Comparison of ENCODE assay signal across 17 mouse cellular contexts in the genomic region with DNA sequence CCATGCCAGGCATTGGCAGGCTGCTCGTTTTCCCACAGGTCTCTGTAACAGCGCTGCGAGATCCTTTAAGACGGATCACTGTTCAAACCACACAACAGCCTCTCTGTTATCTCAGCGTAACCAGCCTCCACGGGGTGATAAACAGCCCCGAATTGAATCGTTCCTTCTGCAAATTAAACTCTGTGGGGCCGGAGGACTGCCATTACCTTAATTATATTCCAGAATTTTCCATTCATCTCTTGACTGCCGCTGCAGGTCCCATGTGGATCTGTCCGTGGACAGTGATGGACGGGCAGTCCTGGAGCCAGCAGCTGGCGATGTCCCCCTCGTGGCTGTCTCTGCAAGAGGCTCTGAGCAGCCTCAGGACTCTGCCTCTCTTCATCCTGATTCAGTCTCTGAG. TPM values are rescaled to one million over a fixed set of nuclear protein-coding genes. Genes with fewer than 3 reads are reported as not detected.
DNase-seq lines count a peak whose midpoint lies in the region; ATAC-seq lines count a peak whose summit lies in the region.
"Had no signal": no experiment of that assay in that cellular context is flagged by ENCODE, and none has a peak within 500 bp of the region (broad histone marks: within the 10 kb centered on the region; RNA-seq: fewer than 3 reads in every experiment).

No protein-coding gene starts in this region.

- H3K9ac ChIP-seq in midbrain, embryonic 12.5 days (replicated peaks), result no peak overlapping the region
- H3K9ac ChIP-seq in midbrain, embryonic 15.5 days, result no peak overlapping the region
- no peak overlapping the region for H3K9ac ChIP-seq in hindbrain, embryonic 12.5 days
- 0 out of 2 replicates have a peak overlapping the region, but pooled peaks have one; percentile 12 for H3K9ac ChIP-seq in neural tube, embryonic 13.5 days
- H3K9ac ChIP-seq: heart, embryonic 15.5 days; liver, embryonic 14.5 days had no signal

- no peak overlapping the region for H3K4me2 ChIP-seq in midbrain, embryonic 12.5 days (replicated peaks)
- no peak overlapping the region for H3K4me2 ChIP-seq in midbrain, embryonic 15.5 days
- no peak overlapping the region for H3K4me2 ChIP-seq in hindbrain, embryonic 12.5 days (replicated peaks)
- H3K4me2 ChIP-seq in neural tube, embryonic 13.5 days, result no peak overlapping the region
- H3K4me2 ChIP-seq: heart, embryonic 15.5 days had no signal

- peak; percentile 8 for DNase-seq in adrenal gland, adult 2 months
- no peak for DNase-seq in adrenal gland, postnatal 4 days (ENCODE audit: low spot score in 2 of 2)
- DNase-seq in left cerebral cortex, adult 8-10 months (ENCODE audit: low spot score in 2 of 2), result no peak
- DNase-seq in thymus, postnatal 10 days (ENCODE audit: low spot score in 2 of 2), result no peak
- DNase-seq: cerebellum, adult 18-20 months; layer of hippocampus, adult 9-11 months; lung, postnatal 14 days; thymus, postnatal 36 days had no signal

- H3K36me3 ChIP-seq in midbrain, embryonic 12.5 days, result no peaks in the 10 kb centered on the region
- no peaks in the 10 kb centered on the region for H3K36me3 ChIP-seq in midbrain, embryonic 15.5 days (replicated peaks)
- no peaks in the 10 kb centered on the region for H3K36me3 ChIP-seq in hindbrain, embryonic 12.5 days
- H3K36me3 ChIP-seq in neural tube, embryonic 13.5 days, result no peaks in the 10 kb centered on the region
- H3K36me3 ChIP-seq: heart, embryonic 15.5 days; limb, embryonic 10.5 days had no signal

- no peak overlapping the region for H3K4me3 ChIP-seq in midbrain, embryonic 12.5 days
- H3K4me3 ChIP-seq in midbrain, embryonic 15.5 days, result no peak overlapping the region
- no peak overlapping the region for H3K4me3 ChIP-seq in hindbrain, embryonic 12.5 days
- H3K4me3 ChIP-seq in neural tube, embryonic 13.5 days, result no peak overlapping the region
- H3K4me3 ChIP-seq: heart, embryonic 15.5 days; limb, embryonic 10.5 days; myocyte had no signal

- ATAC-seq in midbrain, embryonic 12.5 days (ENCODE audit: low FRiP score, low read depth), result 0 out of 2 replicates have a peak, but pooled peaks have one; percentile 38
- no peak for ATAC-seq in midbrain, embryonic 15.5 days (replicated peaks)
- ATAC-seq in hindbrain, embryonic 12.5 days (ENCODE audit: low FRiP score), result peak; percentile 76; the same call in 1 of the 2 replicates
- ATAC-seq in neural tube, embryonic 13.5 days (ENCODE audit: low read depth), result peak; percentile 77; the same call in 1 of the 2 replicates
- ATAC-seq: inflammation-experienced regulatory T-cells, adult 6 months had no signal

- peaks cover 29% of the 10 kb centered on the region for H3K4me1 ChIP-seq in midbrain, embryonic 12.5 days
- peaks cover 18% of the 10 kb centered on the region for H3K4me1 ChIP-seq in midbrain, embryonic 15.5 days
- peaks cover 34% of the 10 kb centered on the region for H3K4me1 ChIP-seq in hindbrain, embryonic 12.5 days
- H3K4me1 ChIP-seq in neural tube, embryonic 13.5 days (replicated peaks), result peaks cover 46% of the 10 kb centered on the region
- H3K4me1 ChIP-seq: heart, embryonic 15.5 days had no signal

- 75% methylated on average over 14 of the region's 14 CpGs for WGBS in midbrain, embryonic 12.5 days
- WGBS in midbrain, embryonic 15.5 days, result 37% methylated on average over 14 of the region's 14 CpGs
- 46% methylated on average over 14 of the region's 14 CpGs for WGBS in hindbrain, embryonic 12.5 days
- 15% methylated on average over 14 of the region's 14 CpGs for WGBS in neural tube, embryonic 13.5 days

- H3K9me3 ChIP-seq in midbrain, embryonic 12.5 days, result no peaks in the 10 kb centered on the region
- H3K9me3 ChIP-seq in midbrain, embryonic 15.5 days, result no peaks in the 10 kb centered on the region
- no peaks in the 10 kb centered on the region for H3K9me3 ChIP-seq in hindbrain, embryonic 12.5 days (replicated peaks)
- H3K9me3 ChIP-seq in neural tube, embryonic 13.5 days, result no peaks in the 10 kb centered on the region
- H3K9me3 ChIP-seq: heart, embryonic 15.5 days; limb, embryonic 10.5 days had no signal

- no peak overlapping the region for H3K27ac ChIP-seq in midbrain, embryonic 12.5 days (replicated peaks)
- no peak overlapping the region for H3K27ac ChIP-seq in midbrain, embryonic 15.5 days
- peak overlapping the region; percentile 45; the same call in 1 of the 2 replicates for H3K27ac ChIP-seq in hindbrain, embryonic 12.5 days
- H3K27ac ChIP-seq in neural tube, embryonic 13.5 days (replicated peaks), result peak overlapping the region; percentile 64
- H3K27ac ChIP-seq: heart, embryonic 15.5 days; limb, embryonic 10.5 days; liver, embryonic 14.5 days had no signal

- H3K27me3 ChIP-seq in midbrain, embryonic 12.5 days, result peaks cover 5% of the 10 kb centered on the region; the same call in 1 of the 2 replicates
- H3K27me3 ChIP-seq in midbrain, embryonic 15.5 days (replicated peaks), result no peaks in the 10 kb centered on the region
- H3K27me3 ChIP-seq in hindbrain, embryonic 12.5 days, result no peaks in the 10 kb centered on the region
- peaks cover 9% of the 10 kb centered on the region for H3K27me3 ChIP-seq in neural tube, embryonic 13.5 days

RNA-seq across cellular contexts. Expression of gene Rtl6, which starts 30.7 kb away (rescaled TPM):
- 1 to 10 TPM; 3.9 to 8.9 TPM for total RNA-seq in adrenal gland, adult 2 months (2021)
- 9.1 and 10.1 TPM in 2 replicates for polyA plus RNA-seq in adrenal gland, adult 2 months (2012; rRNA removed)
- total RNA-seq in adrenal gland, postnatal 4 days (2021), result 10 to 100 TPM; 14.5 to 16.6 TPM
- polyA plus RNA-seq in midbrain, embryonic 12.5 days (2016; fragmentation: Nextera tagmentation; extraction: Ambion mirVana), result 51.7 and 52.4 TPM in 2 replicates
- polyA plus RNA-seq in midbrain, embryonic 15.5 days (2015; fragmentation: Nextera tagmentation; extraction: Ambion mirVana), result 77.6 and 78.9 TPM in 2 replicates
- 48.9 and 52.5 TPM in 2 replicates for polyA plus RNA-seq in hindbrain, embryonic 12.5 days (2016; fragmentation: Nextera tagmentation; extraction: Ambion mirVana)
- 46.1 and 49.7 TPM in 2 replicates for polyA plus RNA-seq in neural tube, embryonic 13.5 days (2015; fragmentation: Nextera tagmentation; extraction: Ambion mirVana)
- total RNA-seq in left cerebral cortex, adult 8-10 months (2022), result 10 to 100 TPM; 47.7 to 51.8 (median 50.2) TPM

Comparison
In these comparisons a context has a peak if more than half of its experiments do, and no peak if none do; other contexts are left out.
1. H3K27ac ChIP-seq: peak in hindbrain, embryonic 12.5 days (single experiment) and neural tube, embryonic 13.5 days (single experiment); none in midbrain, embryonic 12.5 days (single experiment) and midbrain, embryonic 15.5 days (single experiment).